Mouse (Mus musculus) CH12.LX (cell line): ENCODE results near the gene Rcor2. TPM values are rescaled to one million over a fixed set of nuclear protein-coding genes. Genes with fewer than 3 reads are reported as not detected.

Experiments
- DNase-seq: peaks from one replicate; pipeline ENCODE4 v3.0.0-alpha.2; 2013; ENCODE audit errors: extremely low read depth
- H3K27ac ChIP-seq: 2 replicates; pipeline ENCODE4 v1.5.1; 2012; ENCODE audit warnings: low read depth, mild to moderate bottlenecking, control low read depth, moderate library complexity; ENCODE audit not compliant: insufficient read depth
- H3K27me3 ChIP-seq: replicated peaks from 2 replicates; pipeline ENCODE3; 2012; ENCODE audit warnings: inconsistent platforms
- H3K36me3 ChIP-seq, 2 experiments: replicated peaks in 1 of 2; 2 replicates each; pipeline versions ENCODE3 to v1.6.1; 2012; ENCODE audit warnings: inconsistent platforms in 1 of 2, low read length in 1 of 2, mild to moderate bottlenecking in 1 of 2, mixed read lengths in 1 of 2, moderate library complexity in 1 of 2; ENCODE audit not compliant: control insufficient read depth in 1 of 2, insufficient read depth in 1 of 2
- H3K4me1 ChIP-seq, 2 experiments: 2 replicates each; pipeline ENCODE4 v1.6.1; 2012; ENCODE audit warnings: inconsistent platforms in 1 of 2, moderate library complexity in 1 of 2; ENCODE audit not compliant: insufficient read depth in 2 of 2, control insufficient read depth in 1 of 2
- H3K4me2 ChIP-seq: 2 replicates; pipeline ENCODE4 v1.6.1; 2012; ENCODE audit warnings: low read depth, mild to moderate bottlenecking, control low read depth; ENCODE audit not compliant: poor library complexity, insufficient read depth, severe bottlenecking
- H3K4me3 ChIP-seq, 3 experiments: fragments of 150-350 bp in 1 of 3; sonication (generic) in 1 of 3; replicated peaks in 1 of 3; 2 replicates each; pipeline versions ENCODE3 to v1.5.1; 2011 to 2012; ENCODE audit warnings: low read depth in 2 of 3, low read length in 2 of 3, mild to moderate bottlenecking in 2 of 3, moderate library complexity in 2 of 3, control low read depth in 1 of 3, improper control_type of control experiment in 1 of 3, inconsistent platforms in 1 of 3, mixed read lengths in 1 of 3; ENCODE audit not compliant: poor library complexity in 1 of 3
- H3K79me2 ChIP-seq: replicated peaks from 2 replicates; pipeline ENCODE4 v1.6.1; 2012; ENCODE audit warnings: mild to moderate bottlenecking, moderate library complexity; ENCODE audit not compliant: control insufficient read depth, poor library complexity, insufficient read depth, severe bottlenecking; ENCODE audit errors: extremely low read depth
- H3K9ac ChIP-seq: 2 replicates; pipeline ENCODE4 v1.6.1; 2012; ENCODE audit warnings: low read depth, mild to moderate bottlenecking, control low read depth, moderate library complexity; ENCODE audit not compliant: insufficient read depth
- H3K9me3 ChIP-seq: replicated peaks from 2 replicates; pipeline ENCODE3; 2012; ENCODE audit warnings: low read length, inconsistent platforms, mixed read lengths
- BHLHE40 ChIP-seq: IDR thresholded peaks from 2 replicates; pipeline ENCODE4 v1.6.1; 2011; ENCODE audit warnings: mild to moderate bottlenecking, low read depth, low read length, improper control_type of control experiment
- CHD1 ChIP-seq: IDR thresholded peaks from 2 replicates; pipeline ENCODE4 v1.6.1; 2012; ENCODE audit warnings: low read depth, low read length, improper control_type of control experiment, inconsistent platforms
- CTCF ChIP-seq, 2 experiments: IDR thresholded peaks in 1 of 2; conservative IDR thresholded peaks in 1 of 2; 2 replicates each; pipeline ENCODE4 v1.5.1; 2011 to 2012; ENCODE audit warnings: low read depth in 2 of 2, low read length in 2 of 2, improper control_type of control experiment in 1 of 2, inconsistent platforms in 1 of 2, mild to moderate bottlenecking in 1 of 2, moderate library complexity in 1 of 2
- E2F4 ChIP-seq: IDR thresholded peaks from 2 replicates; pipeline ENCODE4 v1.6.1; 2011; ENCODE audit warnings: low read depth, low read length, improper control_type of control experiment; ENCODE audit not compliant: insufficient replicate concordance
- GABPA ChIP-seq: IDR thresholded peaks from 2 replicates; pipeline ENCODE4 v1.6.1; 2012; ENCODE audit warnings: low read depth, low read length, improper control_type of control experiment, inconsistent platforms; ENCODE audit not compliant: insufficient replicate concordance
- IRF4 ChIP-seq: IDR thresholded peaks from 2 replicates; pipeline ENCODE4 v1.6.1; 2014; ENCODE audit warnings: low read depth, mild to moderate bottlenecking, inconsistent platforms, low read length, improper control_type of control experiment
- JUN ChIP-seq: IDR thresholded peaks from 2 replicates; pipeline ENCODE4 v1.6.1; 2011; ENCODE audit warnings: low read depth, mild to moderate bottlenecking, low read length, improper control_type of control experiment, moderate library complexity; ENCODE audit not compliant: insufficient read depth
- JUND ChIP-seq: conservative IDR thresholded peaks from 2 replicates; pipeline ENCODE4 v1.6.1; 2011; ENCODE audit warnings: low read depth, low read length, improper control_type of control experiment
- KAT2A ChIP-seq: IDR thresholded peaks from 2 replicates; pipeline ENCODE4 v1.6.1; 2012; ENCODE audit warnings: low read length, improper control_type of control experiment, inconsistent platforms; ENCODE audit not compliant: insufficient replicate concordance
- MAX ChIP-seq: IDR thresholded peaks from 2 replicates; pipeline ENCODE4 v1.6.1; 2011; ENCODE audit warnings: low read length, improper control_type of control experiment
- MAZ ChIP-seq: IDR thresholded peaks from 2 replicates; pipeline ENCODE4 v1.6.1; 2012; ENCODE audit warnings: low read depth, mild to moderate bottlenecking, inconsistent platforms, low read length, improper control_type of control experiment, moderate library complexity
- MYC ChIP-seq: IDR thresholded peaks from 2 replicates; pipeline ENCODE4 v1.6.1; 2011; ENCODE audit warnings: low read depth, mild to moderate bottlenecking, improper control_type of control experiment, low read length
- NELFE ChIP-seq: IDR thresholded peaks from 2 replicates; pipeline ENCODE4 v1.6.1; 2011; ENCODE audit warnings: low read depth, low read length, improper control_type of control experiment
- POLR2A ChIP-seq: IDR thresholded peaks from 2 replicates; pipeline ENCODE4 v1.6.1; 2011; ENCODE audit warnings: low read depth, mild to moderate bottlenecking, improper control_type of control experiment, low read length
- POLR2AphosphoS2 ChIP-seq: IDR thresholded peaks from 2 replicates; pipeline ENCODE4 v1.6.1; 2011; ENCODE audit warnings: low read depth, low read length, improper control_type of control experiment
- RAD21 ChIP-seq: IDR thresholded peaks from 2 replicates; pipeline ENCODE4 v1.6.1; 2011; ENCODE audit warnings: low read depth, mild to moderate bottlenecking, low read length, improper control_type of control experiment, moderate library complexity
- RCOR1 ChIP-seq: conservative IDR thresholded peaks from 2 replicates; pipeline ENCODE4 v1.6.1; 2012; ENCODE audit warnings: low read depth, mild to moderate bottlenecking, inconsistent platforms, low read length, improper control_type of control experiment
- SIN3A ChIP-seq: IDR thresholded peaks from 2 replicates; pipeline ENCODE4 v1.6.1; 2012; ENCODE audit warnings: low read length, improper control_type of control experiment, inconsistent platforms
- SMC3 ChIP-seq: IDR thresholded peaks from 2 replicates; pipeline ENCODE4 v1.6.1; 2011; ENCODE audit warnings: low read depth, low read length, improper control_type of control experiment
- USF1 ChIP-seq: IDR thresholded peaks from 2 replicates; pipeline ENCODE4 v1.6.1; 2014; ENCODE audit warnings: low read depth, mild to moderate bottlenecking, inconsistent platforms, low read length, improper control_type of control experiment
- ZC3H11A ChIP-seq: IDR thresholded peaks from 2 replicates; pipeline ENCODE4 v1.6.1; 2012; ENCODE audit warnings: low read depth, mild to moderate bottlenecking, inconsistent platforms, low read length, improper control_type of control experiment
- dilution Hi-C: fragments of 300-500 bp; cut with MboI; formaldehyde crosslinking; loops from 2 replicates; pipeline ENCODE4 v1.14.3; 2020; ENCODE audit warnings: low sequenced_read_pairs; ENCODE audit not compliant: extremely low pct_unique_long_range_greater_than_20kb, extremely low pct_ligation_motif_present
- in situ Hi-C: fragments of 300-500 bp; cut with MboI; formaldehyde crosslinking; loops from 3 replicates; pipeline ENCODE4 v1.14.3; 2019; ENCODE audit warnings: low sequenced_read_pairs, low pct_ligation_motif_present, low pct_unique_long_range_greater_than_20kb, mixed read lengths
- polyA plus RNA-seq: library from polyadenylated mRNA; unstranded; fragments of >175 nt; gene quantifications from 2 replicates; pipeline ENCODE4 v1.2.1, GENCODE M21; 2012; ENCODE audit warnings: low read depth; ENCODE audit not compliant: insufficient read length
- total RNA-seq, 2 experiments: library from RNA; depleted of rRNA; stranded (reverse); fragments of 300-350 nt in 1 of 2; fragments of >200 nt in 1 of 2; gene quantifications; 2 replicates each; pipeline ENCODE4 v1.2.3; 2012 to 2014

Rcor2 gene
- total and polyA plus RNA-seq, 3 experiments = 9.2 to 28.2 (median 12.0) TPM

DNA sequence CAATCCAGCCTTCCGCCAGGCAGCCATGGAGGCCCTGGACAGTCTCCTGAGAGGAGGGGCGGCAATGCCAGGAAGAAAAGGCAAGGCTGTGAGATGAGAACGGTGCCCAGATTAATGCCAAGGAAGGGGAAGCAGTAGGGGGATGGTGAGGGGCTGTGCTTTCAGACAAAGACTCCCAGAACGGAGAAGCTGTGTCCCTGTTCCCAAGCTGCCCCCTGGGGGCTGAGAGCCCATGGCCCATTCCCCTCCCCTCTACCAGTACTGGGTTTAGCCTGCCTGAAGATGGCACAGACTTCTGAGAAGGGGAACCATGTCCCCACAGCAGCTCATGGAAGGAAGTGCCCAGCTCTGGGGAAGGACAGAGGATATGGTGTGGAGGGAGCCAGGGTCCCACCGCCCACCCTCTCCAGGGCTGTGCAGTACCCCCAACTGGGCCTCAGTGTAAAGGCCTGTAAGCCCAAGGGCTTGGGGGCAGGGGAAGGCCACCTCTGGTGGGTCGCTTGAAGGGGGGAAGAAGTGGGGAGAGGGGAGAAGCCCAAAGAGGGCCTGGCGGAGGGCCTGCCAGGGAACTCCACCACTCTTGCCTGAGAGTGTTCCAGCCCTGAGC lies 9.0 kb downstream of the Rcor2 start:
- dilution Hi-C loops (no loop called here), in situ Hi-C loops (no loop called here)
- H3K27ac ChIP-seq = no peak overlapping the region
- no peaks in the 10 kb centered on the region for H3K27me3 ChIP-seq
- H3K36me3 ChIP-seq = peaks cover 60 to 97% of the 10 kb centered on the region in 2 experiments
- no peak overlapping the region for H3K9ac ChIP-seq
- no peak for TF ChIP-seq MAX
- no peak for TF ChIP-seq USF1
- no peak for TF ChIP-seq JUND
- no peak for TF ChIP-seq SIN3A
- no peak for TF ChIP-seq SMC3
- no peak for TF ChIP-seq ZC3H11A
- no peak for TF ChIP-seq MAZ
- TF ChIP-seq POLR2AphosphoS2 = no peak
- no peak for TF ChIP-seq MYC
- TF ChIP-seq RAD21 = no peak
- no peak for TF ChIP-seq CTCF (conservative IDR thresholded peaks at IDR 0.05 in 1 of 2, IDR thresholded peaks at IDR 0.05 in 1 of 2; ENCODE audit: low read depth in 2 of 2, low read length in 2 of 2)
- no peak for TF ChIP-seq KAT2A
- no peak for TF ChIP-seq NELFE
- no peak for TF ChIP-seq JUN
- TF ChIP-seq IRF4 = no peak
- no peak for TF ChIP-seq BHLHE40
- no peak for TF ChIP-seq POLR2A
- no peak overlapping the region for H3K4me2 ChIP-seq
- peaks cover 4% of the 10 kb centered on the region for H3K9me3 ChIP-seq
- H3K4me1 ChIP-seq = peaks cover 0 to 25% of the 10 kb centered on the region in 2 experiments; a peak in 2 of 4 replicates
- H3K79me2 ChIP-seq = no peaks in the 10 kb centered on the region
- no peak overlapping the region for H3K4me3 ChIP-seq
- DNase-seq = no peak

- no peak overlapping the region for H3K4me3 ChIP-seq
- dilution Hi-C loops = no loop called here
- peaks cover 4% of the 10 kb centered on the region for H3K9me3 ChIP-seq
- no peaks in the 10 kb centered on the region for H3K79me2 ChIP-seq
- H3K4me1 ChIP-seq = peaks cover 0 to 25% of the 10 kb centered on the region in 2 experiments; a peak in 2 of 4 replicates
- in situ Hi-C loops = no loop called here
- no peak overlapping the region for H3K27ac ChIP-seq
- peaks cover 63 to 98% of the 10 kb centered on the region in 2 experiments for H3K36me3 ChIP-seq
- H3K27me3 ChIP-seq = no peaks in the 10 kb centered on the region
- TF ChIP-seq USF1 (no peak), E2F4 (no peak), RCOR1 (no peak), SIN3A (no peak), NELFE (no peak), GABPA (no peak), CHD1 (no peak), MAX (no peak), KAT2A (no peak)
- DNase-seq = no peak
- no peak overlapping the region for H3K4me2 ChIP-seq
- no peak overlapping the region for H3K9ac ChIP-seq
Observed at GRCm38 (mm10) chr19:7276796-7277195, 9.7 kb downstream of the Rcor2 start.
